Mouse (Mus musculus) neural tube, embryonic 15.5 days (tissue): ENCODE measurements at regions not wholly inside any gene's neighbourhood (a gene's known extent, or its start where the extent isn't known, plus 50 kb on each side); places are given as distances from the start of the nearest gene placed in this dataset.
"Not testable (repeated sequence)": the region's sequence is repeated elsewhere in the genome, so short reads cannot be mapped to it uniquely, and the experiment has no call there.

Experiments
- ATAC-seq: fragments of 200-750 bp; cut with Nextera tagmentation; 2 replicates; pipeline ENCODE4 v1.8.0; 2017; ENCODE audit warnings: mild to moderate bottlenecking, moderate TSS enrichment, moderate library complexity; ENCODE audit not compliant: low FRiP score
- H3K27ac ChIP-seq: fragments of 300-500 bp; sonication (generic); replicated peaks from 2 replicates; pipeline ENCODE4 v1.5.1; 2015; ENCODE audit warnings: mild to moderate bottlenecking, inconsistent platforms
- H3K27me3 ChIP-seq: fragments of 300-500 bp; sonication (generic); replicated peaks from 2 replicates; pipeline ENCODE4 v1.6.1; 2015; ENCODE audit warnings: inconsistent platforms
- H3K36me3 ChIP-seq: fragments of 300-500 bp; sonication (generic); 2 replicates; pipeline ENCODE4 v1.6.1; 2015; ENCODE audit warnings: inconsistent platforms
- H3K4me1 ChIP-seq: fragments of 300-500 bp; sonication (generic); 2 replicates; pipeline ENCODE4 v1.6.1; 2015; ENCODE audit warnings: inconsistent platforms
- H3K4me2 ChIP-seq: fragments of 300-500 bp; sonication (generic); 2 replicates; pipeline ENCODE4 v1.6.1; 2015; ENCODE audit warnings: inconsistent platforms, mild to moderate bottlenecking, moderate library complexity
- H3K4me3 ChIP-seq: fragments of 300-500 bp; sonication (generic); replicated peaks from 2 replicates; pipeline ENCODE4 v1.5.1; 2015; ENCODE audit warnings: mild to moderate bottlenecking, inconsistent platforms
- H3K9ac ChIP-seq: fragments of 300-500 bp; sonication (generic); replicated peaks from 2 replicates; pipeline ENCODE4 v1.6.1; 2015; ENCODE audit warnings: mild to moderate bottlenecking, inconsistent platforms
- H3K9me3 ChIP-seq: fragments of 300-500 bp; sonication (generic); replicated peaks from 2 replicates; pipeline ENCODE4 v1.6.1; 2016; ENCODE audit warnings: inconsistent platforms
- WGBS: fragments of 180-500 bp; shearing (Covaris S2); methylation state at CpG from one replicate; pipeline ENCODE4 v1.1.7; 2015; ENCODE audit warnings: mixed read lengths; 5-methylcytosine and 5-hydroxymethylcytosine counted together

DNA sequence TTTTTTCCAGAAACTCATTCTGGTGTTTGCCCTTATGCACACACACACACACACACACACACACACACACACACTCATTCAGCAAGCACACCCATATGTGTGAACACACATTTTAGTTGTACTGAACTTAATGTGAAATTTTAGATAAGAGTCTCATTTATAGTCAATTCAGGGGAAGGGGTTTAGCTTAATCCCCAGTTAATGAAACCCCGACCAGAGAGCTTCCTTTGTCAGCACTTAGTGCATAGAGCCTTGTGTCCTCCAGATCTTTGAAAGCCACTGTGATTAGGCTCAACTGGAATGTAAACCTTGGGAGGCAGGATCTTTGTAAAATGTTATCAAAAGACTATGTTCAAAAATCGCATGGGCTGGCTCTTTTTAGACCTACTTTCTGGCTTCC, 53.4 kb downstream of the Rps12 start:
- no peak for ATAC-seq
- no peak overlapping the region for H3K9ac ChIP-seq
- H3K36me3 ChIP-seq: no peaks in the 10 kb centered on the region
- no peak overlapping the region for H3K4me2 ChIP-seq
- H3K27ac ChIP-seq: no peak overlapping the region
- 72% methylated on average over 2 of the region's 2 CpGs for WGBS
- H3K4me3 ChIP-seq: no peak overlapping the region
- H3K9me3 ChIP-seq: no peaks in the 10 kb centered on the region
- no peaks in the 10 kb centered on the region for H3K27me3 ChIP-seq
- no peaks in the 10 kb centered on the region for H3K4me1 ChIP-seq

DNA sequence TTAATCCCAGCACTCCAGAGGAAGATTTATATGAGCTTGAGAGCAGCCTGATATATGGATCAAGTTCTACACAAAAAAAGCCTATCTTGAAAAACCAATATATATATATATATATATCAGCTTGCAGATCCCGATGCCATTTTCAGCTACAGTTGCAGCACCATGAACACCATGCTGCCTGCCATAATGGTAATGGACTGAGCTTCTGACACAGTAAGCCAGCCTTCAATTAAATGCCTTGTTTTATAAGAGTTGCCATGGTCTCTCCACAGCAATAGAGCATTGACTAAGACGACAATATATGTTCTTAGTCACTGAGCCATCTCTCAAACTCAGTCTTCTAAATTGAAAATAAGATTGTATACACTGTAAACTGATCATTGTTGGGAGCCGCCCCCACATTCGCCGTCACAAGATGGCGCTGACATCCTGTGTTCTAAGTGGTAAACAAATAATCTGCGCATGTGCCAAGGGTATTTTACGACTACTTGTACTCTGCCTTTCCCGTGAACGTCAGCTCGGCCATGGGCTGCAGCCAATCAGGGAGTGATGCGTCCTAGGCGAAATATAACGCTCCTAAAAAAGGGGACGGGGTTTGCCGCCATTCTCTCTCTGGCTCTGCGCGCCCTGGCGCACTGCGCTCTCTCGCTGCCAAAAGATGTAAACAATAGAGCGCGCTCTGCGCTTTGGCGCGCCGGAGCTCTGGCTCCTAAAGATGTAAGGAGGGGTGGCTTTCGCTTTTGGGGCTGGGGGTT, 60.9 kb downstream of the Rps12 start:
- not testable (repeated sequence) for H3K4me2 ChIP-seq, ATAC-seq

DNA sequence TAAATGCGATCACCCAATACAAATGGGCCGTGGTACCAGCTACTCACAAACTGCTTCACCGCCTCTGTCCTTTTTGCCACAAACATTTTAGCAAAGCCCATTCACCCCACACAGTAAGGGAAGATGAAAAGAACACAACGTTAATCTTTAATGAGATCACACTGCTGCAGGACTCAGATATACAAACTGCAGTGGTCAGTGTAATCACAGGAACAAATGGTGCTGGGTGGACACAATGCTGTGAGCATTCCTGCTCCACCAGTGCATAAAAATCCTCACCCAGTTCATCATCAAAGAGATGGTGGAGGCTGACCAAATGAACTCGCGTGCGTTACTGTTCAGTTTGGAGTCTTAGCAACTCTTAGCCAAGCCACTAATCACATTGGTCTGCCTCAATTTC, 69.0 kb downstream of the Rps12 start:
- 67% methylated on average over 7 of the region's 7 CpGs for WGBS
- H3K36me3 ChIP-seq: no peaks in the 10 kb centered on the region
- ATAC-seq: no peak

More for the DNA sequence above, 60.9 kb downstream of the Rps12 start:
- H3K27me3 ChIP-seq, H3K9ac ChIP-seq, H3K36me3 ChIP-seq, H3K27ac ChIP-seq, H3K9me3 ChIP-seq, H3K4me1 ChIP-seq: not testable (repeated sequence)
- peak overlapping the region; percentile 12; the same call in 1 of the 2 replicates for H3K4me3 ChIP-seq
- WGBS: 80% methylated on average over 28 of the region's 28 CpGs

DNA sequence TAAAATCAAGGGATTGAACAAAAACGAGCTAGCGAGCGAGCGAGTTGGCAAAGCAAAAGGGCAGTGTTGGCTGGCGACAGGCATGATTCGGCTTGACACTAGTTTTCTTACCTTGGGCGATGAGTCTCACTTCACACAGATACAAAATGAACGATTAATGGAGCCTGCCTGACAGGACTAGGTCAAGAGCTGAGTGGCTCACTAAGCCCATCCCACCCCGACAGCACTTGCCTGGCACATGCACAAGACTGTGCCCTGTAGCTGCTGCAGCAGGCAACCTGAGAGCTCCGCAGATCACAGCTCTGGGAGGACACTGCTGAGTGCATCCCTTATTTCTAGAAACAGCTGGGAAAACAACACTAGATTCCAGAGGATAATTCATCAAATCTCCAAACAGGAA, 71.6 kb downstream of the Rps12 start:
- Histone ChIP-seq H3K36me3 (no peaks in the 10 kb centered on the region), H3K4me3 (no peak overlapping the region), H3K9ac (no peak overlapping the region), H3K27me3 (no peaks in the 10 kb centered on the region), H3K4me1 (0 out of 2 replicates have a peak, but pooled peaks cover 4% of the 10 kb centered on the region), H3K27ac (no peak overlapping the region), H3K4me2 (no peak overlapping the region), H3K9me3 (no peaks in the 10 kb centered on the region)
- ATAC-seq: no peak
- WGBS: 89% methylated on average over 10 of the region's 10 CpGs

More for the DNA sequence above, 69.0 kb downstream of the Rps12 start:
- Histone ChIP-seq H3K4me2 (no peak overlapping the region), H3K27ac (no peak overlapping the region), H3K9ac (no peak overlapping the region), H3K27me3 (no peaks in the 10 kb centered on the region), H3K4me3 (no peak overlapping the region), H3K9me3 (no peaks in the 10 kb centered on the region), H3K4me1 (no peaks in the 10 kb centered on the region)

DNA sequence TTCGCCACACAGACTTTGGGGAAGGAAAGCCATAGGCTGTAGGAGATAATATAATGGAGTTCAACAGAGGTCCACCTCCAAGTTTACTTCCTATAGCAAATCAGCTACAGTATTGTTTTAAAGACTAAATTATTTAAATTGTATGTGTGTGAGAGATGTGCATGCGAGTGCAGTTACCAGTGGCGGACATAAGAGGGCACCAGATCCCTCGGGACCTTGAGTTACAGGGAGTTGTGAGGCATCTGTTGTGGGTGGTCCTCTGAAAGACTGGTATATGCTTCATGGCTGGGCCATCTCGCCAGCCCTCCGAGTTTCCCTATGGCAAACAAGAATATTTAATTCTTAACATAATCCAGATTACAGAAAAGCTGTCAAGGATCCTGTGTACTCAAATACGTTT, 72.0 kb downstream of the Rps12 start:
- no peak overlapping the region for H3K4me2 ChIP-seq
- H3K36me3 ChIP-seq: no peaks in the 10 kb centered on the region
- 95% methylated on average over 7 of the region's 7 CpGs for WGBS
- ATAC-seq: no peak
- H3K4me1 ChIP-seq: 0 out of 2 replicates have a peak, but pooled peaks cover 4% of the 10 kb centered on the region
- H3K9me3 ChIP-seq: no peaks in the 10 kb centered on the region
- H3K27me3 ChIP-seq: no peaks in the 10 kb centered on the region
- no peak overlapping the region for H3K27ac ChIP-seq
- H3K9ac ChIP-seq: no peak overlapping the region
- H3K4me3 ChIP-seq: no peak overlapping the region

DNA sequence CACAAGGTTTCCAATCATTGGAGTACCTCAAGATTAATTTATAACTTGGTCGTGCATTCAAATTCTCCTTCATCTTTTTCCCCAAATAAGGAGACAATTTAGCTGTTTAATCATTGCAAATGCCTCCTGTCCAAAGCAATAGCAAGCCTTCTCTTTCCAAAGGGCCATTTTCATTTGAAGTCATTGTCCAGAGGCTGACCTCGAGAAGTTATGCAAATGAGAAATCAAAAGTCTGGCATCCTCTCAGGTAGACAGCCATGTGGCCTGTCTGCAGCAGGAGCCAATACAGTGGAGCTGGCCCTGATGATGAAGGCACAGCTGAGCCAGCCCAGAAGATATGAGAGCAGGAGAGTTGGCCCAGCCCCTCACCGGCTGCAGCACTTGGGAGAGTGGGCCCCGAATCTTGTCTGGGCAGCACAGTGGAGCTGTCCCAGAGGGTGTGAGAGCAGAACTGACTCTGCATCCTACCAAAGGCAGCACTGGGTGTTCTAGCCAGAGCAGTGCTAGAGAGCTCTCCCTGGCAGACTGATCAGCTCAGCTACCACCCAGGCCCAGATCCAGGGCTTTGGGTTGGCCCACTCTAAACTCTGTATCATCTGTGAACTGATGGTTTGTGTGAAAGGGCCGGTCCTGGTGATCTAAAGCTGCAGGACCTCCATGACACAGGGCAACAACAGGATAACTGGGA, 74.2 kb downstream of the Rps12 start:
- ATAC-seq: 0 out of 2 replicates have a peak, but pooled peaks have one; percentile 31
- Histone ChIP-seq H3K36me3 (no peaks in the 10 kb centered on the region), H3K27me3 (no peaks in the 10 kb centered on the region), H3K9ac (no peak overlapping the region), H3K4me2 (no peak overlapping the region), H3K4me1 (0 out of 2 replicates have a peak, but pooled peaks cover 4% of the 10 kb centered on the region), H3K9me3 (no peaks in the 10 kb centered on the region), H3K4me3 (no peak overlapping the region), H3K27ac (no peak overlapping the region)
- 75% methylated on average over 5 of the region's 5 CpGs for WGBS

DNA sequence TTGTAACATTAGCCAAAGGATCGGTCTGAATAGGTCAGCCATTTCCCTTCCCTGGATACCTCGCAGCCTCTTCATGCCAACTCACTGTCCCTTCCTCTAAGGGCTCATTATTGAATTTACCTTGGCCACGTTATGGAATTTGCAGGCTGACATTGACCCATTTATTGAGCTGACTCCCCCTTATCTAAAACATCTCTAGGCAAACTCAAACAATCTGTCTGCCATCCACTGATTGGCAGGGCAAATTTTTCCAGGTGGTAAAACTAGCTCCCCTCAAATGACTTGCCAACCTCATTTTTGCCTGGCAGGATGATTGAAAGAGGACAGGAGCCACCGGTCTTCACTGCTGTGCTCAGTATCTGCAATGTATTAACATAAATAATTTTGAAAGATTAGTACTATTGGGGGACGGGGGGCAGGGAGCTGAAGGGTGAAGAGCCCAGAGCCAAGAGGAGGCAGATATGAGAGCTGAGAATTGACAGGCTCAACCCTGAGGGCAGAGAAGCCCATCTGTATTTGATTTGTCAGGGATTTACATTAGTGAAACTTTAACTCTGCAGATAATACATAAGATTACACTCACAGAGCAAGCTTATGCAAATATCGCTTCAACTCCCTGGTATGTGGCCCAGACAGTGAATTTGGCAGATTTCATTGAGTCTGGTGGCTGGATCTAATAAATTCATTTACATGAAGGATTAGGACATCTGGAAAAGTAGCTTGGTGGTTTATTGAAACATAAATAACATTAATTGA, 75.5 kb downstream of the Rps12 start:
- no peak for ATAC-seq
- no peaks in the 10 kb centered on the region for H3K9me3 ChIP-seq
- 0 out of 2 replicates have a peak, but pooled peaks cover 4% of the 10 kb centered on the region for H3K4me1 ChIP-seq
- H3K27me3 ChIP-seq: no peaks in the 10 kb centered on the region
- no peak overlapping the region for H3K27ac ChIP-seq
- WGBS: 72% methylated on average over 6 of the region's 6 CpGs
- no peak overlapping the region for H3K4me2 ChIP-seq
- no peak overlapping the region for H3K4me3 ChIP-seq
- no peak overlapping the region for H3K9ac ChIP-seq
- no peaks in the 10 kb centered on the region for H3K36me3 ChIP-seq

DNA sequence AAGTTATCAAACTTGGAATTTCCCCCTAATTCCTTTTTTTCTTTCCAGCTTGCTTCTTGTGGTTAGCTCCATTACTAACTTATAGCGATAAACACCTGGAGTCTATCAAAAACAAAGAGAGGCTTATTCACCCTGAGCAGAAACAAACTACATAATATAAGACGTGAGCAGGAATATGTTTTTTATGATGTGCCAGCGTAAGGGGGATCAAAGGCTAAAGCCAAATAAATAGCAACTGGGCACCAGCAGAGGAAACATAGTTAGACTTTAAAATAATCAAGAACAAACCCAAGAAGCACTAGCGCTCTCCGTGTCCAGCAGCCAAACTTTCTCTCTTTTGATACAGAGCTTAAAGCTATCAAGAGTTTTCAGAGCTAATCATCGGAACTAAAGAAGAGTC, 76.1 kb downstream of the Rps12 start:
- H3K36me3 ChIP-seq: no peaks in the 10 kb centered on the region
- H3K9me3 ChIP-seq: no peaks in the 10 kb centered on the region
- ATAC-seq: no peak
- 0 out of 2 replicates have a peak, but pooled peaks cover 4% of the 10 kb centered on the region for H3K4me1 ChIP-seq
- WGBS: 92% methylated on average over 6 of the region's 6 CpGs
- no peak overlapping the region for H3K4me3 ChIP-seq
- no peaks in the 10 kb centered on the region for H3K27me3 ChIP-seq
- no peak overlapping the region for H3K9ac ChIP-seq
- no peak overlapping the region for H3K4me2 ChIP-seq
- H3K27ac ChIP-seq: no peak overlapping the region

DNA sequence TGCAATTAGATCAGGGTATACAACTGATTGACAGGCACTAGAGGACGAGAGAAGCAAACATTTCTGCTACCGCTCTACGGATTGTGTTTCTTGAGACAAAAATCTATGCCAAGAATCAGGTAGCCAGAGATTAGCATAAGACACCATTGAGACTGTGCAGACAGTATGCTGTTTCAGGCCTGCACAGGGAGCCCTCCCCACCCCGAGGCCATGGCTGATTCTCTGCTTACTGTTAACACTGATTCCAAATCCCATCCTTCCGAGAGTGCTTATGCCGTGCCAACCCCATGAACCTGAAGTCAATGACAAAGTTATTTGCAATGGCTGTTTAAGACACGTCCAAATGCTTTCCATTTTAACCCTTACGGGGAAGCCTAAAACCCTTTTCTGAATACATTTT, 78.8 kb downstream of the Rps12 start:
- Histone ChIP-seq H3K36me3 (no peaks in the 10 kb centered on the region), H3K27ac (no peak overlapping the region), H3K9me3 (no peaks in the 10 kb centered on the region), H3K4me1 (0 out of 2 replicates have a peak, but pooled peaks cover 4% of the 10 kb centered on the region), H3K9ac (no peak overlapping the region), H3K4me3 (no peak overlapping the region), H3K4me2 (no peak overlapping the region), H3K27me3 (no peaks in the 10 kb centered on the region)
- ATAC-seq: no peak
- 91% methylated on average over 8 of the region's 8 CpGs for WGBS

DNA sequence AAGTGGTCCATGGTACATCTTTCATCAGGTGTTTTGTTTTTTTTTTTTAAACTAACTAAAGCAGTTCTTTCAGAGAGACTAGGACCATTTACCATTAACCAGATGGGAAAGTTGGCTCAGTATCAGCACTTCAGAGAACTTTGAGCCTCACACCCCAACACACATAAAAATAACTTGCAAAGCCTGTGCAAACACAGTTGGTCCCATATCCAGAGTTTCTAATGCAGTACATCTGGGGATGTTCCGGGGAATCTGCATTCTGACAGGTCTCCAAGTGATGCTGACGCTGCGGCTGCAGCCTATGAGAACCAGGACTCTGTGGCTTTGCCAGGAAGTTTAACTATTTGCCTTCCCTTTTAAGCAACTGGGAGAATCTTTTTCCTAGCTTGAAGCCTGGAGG, 79.9 kb downstream of the Rps12 start:
- no peaks in the 10 kb centered on the region for H3K36me3 ChIP-seq
- WGBS: 79% methylated on average over 3 of the region's 3 CpGs
- no peak overlapping the region for H3K4me3 ChIP-seq
- H3K27me3 ChIP-seq: no peaks in the 10 kb centered on the region
- 0 out of 2 replicates have a peak, but pooled peaks cover 2% of the 10 kb centered on the region for H3K4me1 ChIP-seq
- no peak overlapping the region for H3K4me2 ChIP-seq
- no peak overlapping the region for H3K9ac ChIP-seq
- no peak for ATAC-seq
- H3K9me3 ChIP-seq: no peaks in the 10 kb centered on the region
- no peak overlapping the region for H3K27ac ChIP-seq

DNA sequence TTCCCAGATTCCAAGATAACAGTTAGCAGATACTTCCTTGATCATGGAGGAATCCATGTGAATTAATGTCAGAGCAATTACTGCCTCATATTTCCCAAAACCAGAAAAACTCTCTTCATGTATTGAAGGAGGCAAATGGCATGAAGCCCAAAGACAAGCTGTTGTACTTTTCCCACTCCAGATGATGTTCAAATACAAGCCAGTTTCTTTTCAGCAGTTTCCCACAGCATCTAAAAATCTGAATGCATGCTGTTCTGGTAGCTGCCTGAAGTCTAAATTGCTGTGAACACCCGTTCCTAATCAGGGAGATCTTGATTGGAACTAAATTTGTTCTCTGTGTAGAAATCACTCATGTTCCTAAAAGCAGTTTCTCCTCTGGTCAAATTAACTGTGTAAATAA, 83.0 kb downstream of the Rps12 start:
- H3K9me3 ChIP-seq: no peaks in the 10 kb centered on the region
- no peaks in the 10 kb centered on the region for H3K27me3 ChIP-seq
- H3K4me3 ChIP-seq: no peak overlapping the region
- 74% methylated on average over 1 of the region's 1 CpGs for WGBS
- no peaks in the 10 kb centered on the region for H3K36me3 ChIP-seq
- H3K27ac ChIP-seq: no peak overlapping the region
- no peaks in the 10 kb centered on the region for H3K4me1 ChIP-seq
- ATAC-seq: no peak
- no peak overlapping the region for H3K4me2 ChIP-seq
- no peak overlapping the region for H3K9ac ChIP-seq
